Mouse (Mus musculus) liver, adult 2 months (tissue): ENCODE measurements around the gene Kcnj4.

ENCODE experiments used
- CTCF ChIP-seq: fragments of 200-500 bp; IDR thresholded peaks from 2 replicates; pipeline ENCODE4 v1.5.1; 2011; ENCODE audit warnings: low read depth, low read length, control low read depth
- POLR2A ChIP-seq: fragments of 200-500 bp; IDR thresholded peaks from 2 replicates; pipeline ENCODE4 v1.6.1; 2011; ENCODE audit warnings: low read length, control low read depth; ENCODE audit not compliant: insufficient read depth; ENCODE audit errors: extremely low read depth

DNA sequence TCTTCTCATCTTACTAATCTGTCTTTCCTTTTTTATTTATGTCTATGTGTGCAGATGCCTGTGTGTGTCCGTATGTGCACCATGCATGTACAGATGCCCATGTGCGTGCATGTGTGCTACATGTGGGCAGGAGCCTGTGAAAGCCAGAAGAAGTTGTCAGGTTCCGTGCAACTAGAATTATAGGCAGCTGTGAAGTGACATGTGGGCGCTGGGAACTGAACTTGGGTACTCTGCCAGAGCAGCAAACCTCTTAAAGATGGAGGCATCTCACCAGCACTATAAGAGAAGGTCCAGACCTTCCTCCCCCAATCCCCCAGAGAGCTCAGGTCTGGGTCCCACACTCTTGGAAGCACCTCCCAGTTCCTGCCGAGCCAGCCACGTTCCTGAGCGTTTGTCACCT lies 1.4 kb upstream of the Kcnj4 start:
- TF ChIP-seq CTCF = no peak
- no peak for TF ChIP-seq POLR2A
